Mouse (Mus musculus): ENCODE measurements around the gene Bbs9. TPM values are rescaled to one million over a fixed set of nuclear protein-coding genes. Genes with fewer than 3 reads are reported as not detected.

The Bbs9 gene
- polyA plus RNA-seq, 1 experiment = 8.0 TPM

GRCm38 (mm10) chr9:22596650-22597049, 121.1 kb downstream of the Bbs9 start:
- Histone ChIP-seq H3K27ac (ENCODE audit: control insufficient read depth, insufficient read depth, low read depth, low read length, poor library complexity) (no peak overlapping the region), H3K4me3 (replicated peaks; ENCODE audit: control insufficient read depth, low read depth, low read length) (no peak overlapping the region), H3K4me1 (ENCODE audit: control insufficient read depth, insufficient read depth, low read length) (no peaks in the 10 kb centered on the region)
- no peak for TF ChIP-seq CTCF (IDR thresholded peaks at IDR 0.05; ENCODE audit: control insufficient read depth, insufficient read depth, low read length)
- no peak for TF ChIP-seq POLR2A (IDR thresholded peaks at IDR 0.05; ENCODE audit: borderline replicate concordance, control insufficient read depth, low read depth, low read length)
- WGBS = 52% methylated on average over 2 of the region's 2 CpGs

DNA sequence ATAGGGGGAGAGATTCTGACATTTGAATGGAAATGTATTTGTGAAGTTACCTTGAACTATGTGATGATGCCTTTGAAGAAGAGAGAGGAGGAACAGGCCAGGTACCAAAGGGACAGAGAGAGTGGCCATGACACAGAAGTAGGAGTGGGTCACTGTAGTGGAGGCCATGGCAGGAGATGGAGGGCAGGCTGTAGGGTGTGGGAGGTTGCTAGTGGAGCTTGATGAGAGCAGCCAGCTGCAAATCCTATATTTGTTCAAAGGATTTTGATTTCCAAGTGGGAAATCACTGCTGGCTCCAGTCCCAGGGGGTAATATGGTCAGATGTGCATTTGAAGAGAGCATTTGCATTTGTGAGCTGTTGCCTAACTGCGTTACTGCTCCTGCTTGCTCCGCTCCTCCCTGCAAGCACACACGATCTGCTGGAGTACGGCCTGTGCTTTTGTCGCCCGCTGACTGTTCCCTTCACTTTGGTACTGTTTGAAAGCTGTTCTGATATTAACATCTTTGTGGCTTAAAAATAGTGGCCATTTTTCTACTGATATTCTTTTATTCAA, 137.8 kb downstream of the Bbs9 start:
- H3K4me3 ChIP-seq (replicated peaks; ENCODE audit: control insufficient read depth, low read depth, low read length) = no peak overlapping the region
- H3K4me1 ChIP-seq (ENCODE audit: control insufficient read depth, insufficient read depth, low read length) = no peaks in the 10 kb centered on the region
- no peak for TF ChIP-seq CTCF (IDR thresholded peaks at IDR 0.05; ENCODE audit: control insufficient read depth, insufficient read depth, low read length)
- TF ChIP-seq POLR2A (IDR thresholded peaks at IDR 0.05; ENCODE audit: borderline replicate concordance, control insufficient read depth, low read depth, low read length) = no peak
- 90% methylated on average over 6 of the region's 6 CpGs for WGBS
- H3K27ac ChIP-seq (ENCODE audit: control insufficient read depth, insufficient read depth, low read depth, low read length, poor library complexity) = no peak overlapping the region

DNA sequence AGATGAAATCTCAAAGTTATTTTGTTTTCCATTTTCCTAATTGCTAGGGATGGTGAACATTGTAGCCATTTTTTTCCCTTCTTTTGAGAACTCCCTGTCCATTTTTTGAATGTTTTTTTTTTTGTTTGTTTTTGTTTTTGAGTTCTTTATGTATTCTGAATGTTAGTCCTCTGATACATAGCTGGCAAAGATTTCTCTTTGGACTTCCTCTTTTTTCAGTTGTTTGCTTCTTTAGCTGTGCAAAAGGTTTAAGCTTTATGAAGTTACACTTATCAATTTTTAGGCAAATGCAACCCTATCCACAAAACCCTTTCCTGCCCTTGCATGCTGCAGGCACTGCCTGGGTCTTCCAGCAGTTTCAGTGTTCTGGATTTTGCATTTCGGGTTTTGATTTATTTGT, 143.7 kb downstream of the Bbs9 start:
- H3K4me1 ChIP-seq (ENCODE audit: control insufficient read depth, insufficient read depth, low read length) = no peaks in the 10 kb centered on the region
- no peak overlapping the region for H3K4me3 ChIP-seq (replicated peaks; ENCODE audit: control insufficient read depth, low read depth, low read length)
- WGBS = 64% methylated on average over 1 of the region's 1 CpGs
- TF ChIP-seq CTCF (IDR thresholded peaks at IDR 0.05; ENCODE audit: control insufficient read depth, insufficient read depth, low read length) (no peak), POLR2A (IDR thresholded peaks at IDR 0.05; ENCODE audit: borderline replicate concordance, control insufficient read depth, low read depth, low read length) (no peak)
- H3K27ac ChIP-seq (ENCODE audit: control insufficient read depth, insufficient read depth, low read depth, low read length, poor library complexity) = no peak overlapping the region

DNA sequence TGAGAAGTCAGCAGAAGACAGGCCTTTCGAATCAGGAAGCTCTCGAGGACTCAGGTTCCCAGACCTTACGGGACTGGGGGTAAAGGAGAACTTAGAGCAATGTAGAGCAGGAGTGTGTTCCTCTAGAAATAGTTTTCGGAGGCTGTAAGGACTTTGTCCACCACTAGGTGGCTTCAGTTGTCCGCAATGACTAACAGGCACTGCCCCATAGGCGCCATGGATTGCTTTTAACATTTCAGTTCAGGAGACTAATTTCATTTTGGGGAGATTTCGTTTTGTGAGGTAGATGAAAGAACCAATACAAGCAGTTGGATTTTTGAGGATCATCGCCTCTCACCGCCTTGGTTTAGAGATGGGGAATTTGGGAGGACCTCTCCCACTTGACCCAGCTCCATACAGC, 149.5 kb downstream of the Bbs9 start:
- 38% methylated on average over 9 of the region's 9 CpGs for WGBS
- Histone ChIP-seq H3K4me3 (replicated peaks; ENCODE audit: control insufficient read depth, low read depth, low read length) (no peak overlapping the region), H3K27ac (ENCODE audit: control insufficient read depth, insufficient read depth, low read depth, low read length, poor library complexity) (no peak overlapping the region), H3K4me1 (ENCODE audit: control insufficient read depth, insufficient read depth, low read length) (no peaks in the 10 kb centered on the region)
- TF ChIP-seq CTCF (IDR thresholded peaks at IDR 0.05; ENCODE audit: control insufficient read depth, insufficient read depth, low read length) (peak; percentile 60), POLR2A (IDR thresholded peaks at IDR 0.05; ENCODE audit: borderline replicate concordance, control insufficient read depth, low read depth, low read length) (no peak)

DNA sequence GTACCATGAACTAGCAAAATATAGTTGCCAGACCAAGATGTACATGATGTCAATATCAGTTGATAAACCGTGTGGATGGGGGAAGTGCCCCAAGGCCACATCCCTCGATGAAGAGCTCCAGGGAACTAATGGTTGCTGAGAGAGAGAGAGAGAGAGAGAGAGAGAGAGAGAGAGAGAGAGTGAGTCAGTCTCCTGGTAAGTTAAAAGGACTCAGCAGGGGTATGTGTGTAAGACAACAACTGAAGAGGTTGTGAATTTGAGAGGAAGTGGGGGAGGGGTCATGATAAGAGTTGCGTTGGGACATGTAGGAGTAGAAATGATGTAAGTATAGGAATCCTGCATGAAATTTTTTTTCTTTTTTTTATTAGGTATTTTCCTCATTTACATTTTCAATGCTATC, 150.5 kb downstream of the Bbs9 start:
- H3K27ac ChIP-seq (ENCODE audit: control insufficient read depth, insufficient read depth, low read depth, low read length, poor library complexity) = no peak overlapping the region
- no peaks in the 10 kb centered on the region for H3K4me1 ChIP-seq (ENCODE audit: control insufficient read depth, insufficient read depth, low read length)
- TF ChIP-seq POLR2A (IDR thresholded peaks at IDR 0.05; ENCODE audit: borderline replicate concordance, control insufficient read depth, low read depth, low read length) = no peak
- TF ChIP-seq CTCF (IDR thresholded peaks at IDR 0.05; ENCODE audit: control insufficient read depth, insufficient read depth, low read length) = no peak
- H3K4me3 ChIP-seq (replicated peaks; ENCODE audit: control insufficient read depth, low read depth, low read length) = no peak overlapping the region
- WGBS = 50% methylated on average over 3 of the region's 3 CpGs

- H3K27ac ChIP-seq (ENCODE audit: control insufficient read depth, insufficient read depth, low read depth, low read length, poor library complexity) = no peak overlapping the region
- H3K4me3 ChIP-seq (replicated peaks; ENCODE audit: control insufficient read depth, low read depth, low read length) = no peak overlapping the region
- TF ChIP-seq CTCF (IDR thresholded peaks at IDR 0.05; ENCODE audit: control insufficient read depth, insufficient read depth, low read length) (no peak), POLR2A (IDR thresholded peaks at IDR 0.05; ENCODE audit: borderline replicate concordance, control insufficient read depth, low read depth, low read length) (no peak)
- 86% methylated on average over 3 of the region's 3 CpGs for WGBS
- no peaks in the 10 kb centered on the region for H3K4me1 ChIP-seq (ENCODE audit: control insufficient read depth, insufficient read depth, low read length)
Measured at GRCm38 (mm10) chr9:22627912-22628311, 152.4 kb downstream of the Bbs9 start.

DNA sequence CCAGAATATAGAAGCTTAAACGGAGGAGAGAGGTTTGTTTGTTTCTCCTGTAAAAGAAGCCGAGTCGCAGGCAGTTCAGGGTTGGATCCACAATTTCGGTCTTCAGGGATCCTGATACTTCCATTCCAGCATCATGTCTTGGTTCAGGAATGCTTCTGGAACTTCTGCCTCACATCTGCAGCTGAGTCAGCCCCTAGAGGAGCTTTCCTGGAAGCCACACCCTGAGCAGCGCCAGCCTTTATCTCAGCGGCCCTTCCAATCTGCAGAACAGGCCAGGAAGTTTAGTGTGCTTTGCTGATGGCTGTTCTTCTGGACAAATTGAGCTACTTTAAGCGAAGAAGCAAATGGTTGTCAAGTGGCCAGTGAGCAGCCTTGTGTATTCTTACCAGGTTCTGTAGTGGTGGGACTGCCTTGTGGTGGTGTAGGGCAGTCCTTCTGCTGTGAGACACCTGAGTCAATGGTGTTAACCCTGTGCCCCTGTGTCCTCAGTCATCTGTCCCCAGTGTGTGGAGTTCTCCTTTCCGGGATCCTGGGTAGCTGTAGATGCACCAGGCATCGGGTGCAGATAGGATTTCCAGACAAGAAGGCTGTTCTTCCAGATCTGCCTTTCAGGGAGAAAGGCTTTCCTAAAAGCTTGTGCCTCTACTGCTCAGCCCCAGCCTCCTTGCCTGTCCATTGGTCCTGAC, 157.4 kb downstream of the Bbs9 start:
- TF ChIP-seq POLR2A (IDR thresholded peaks at IDR 0.05; ENCODE audit: borderline replicate concordance, control insufficient read depth, low read depth, low read length) = no peak
- no peak for TF ChIP-seq CTCF (IDR thresholded peaks at IDR 0.05; ENCODE audit: control insufficient read depth, insufficient read depth, low read length)
- 85% methylated on average over 9 of the region's 9 CpGs for WGBS
- no peak overlapping the region for H3K27ac ChIP-seq (ENCODE audit: control insufficient read depth, insufficient read depth, low read depth, low read length, poor library complexity)

GRCm38 (mm10) chr9:22638502-22638901, 163.0 kb downstream of the Bbs9 start:
- WGBS = 49% methylated on average over 5 of the region's 5 CpGs
- no peak overlapping the region for H3K27ac ChIP-seq (ENCODE audit: control insufficient read depth, insufficient read depth, low read depth, low read length, poor library complexity)
- TF ChIP-seq CTCF (IDR thresholded peaks at IDR 0.05; ENCODE audit: control insufficient read depth, insufficient read depth, low read length) = no peak
- no peak for TF ChIP-seq POLR2A (IDR thresholded peaks at IDR 0.05; ENCODE audit: borderline replicate concordance, control insufficient read depth, low read depth, low read length)
- no peak overlapping the region for H3K4me3 ChIP-seq (replicated peaks; ENCODE audit: control insufficient read depth, low read depth, low read length)
- peaks cover 5% of the 10 kb centered on the region for H3K4me1 ChIP-seq (ENCODE audit: control insufficient read depth, insufficient read depth, low read length)

More for the DNA sequence above, 157.4 kb downstream of the Bbs9 start:
- no peak overlapping the region for H3K4me3 ChIP-seq (replicated peaks; ENCODE audit: control insufficient read depth, low read depth, low read length)
- no peaks in the 10 kb centered on the region; the same call in 1 of the 2 replicates for H3K4me1 ChIP-seq (ENCODE audit: control insufficient read depth, insufficient read depth, low read length)
